Mouse (Mus musculus) MEL (cell line): ENCODE results near the gene Trappc10.

Experiments used
- BHLHE40 ChIP-seq: IDR thresholded peaks from 2 replicates; pipeline ENCODE4 v1.6.1; 2012; ENCODE audit warnings: low read depth, mild to moderate bottlenecking, inconsistent platforms, low read length, improper control_type of control experiment, borderline replicate concordance
- CHD1 ChIP-seq: IDR thresholded peaks from 2 replicates; pipeline ENCODE4 v1.6.1; 2012; ENCODE audit warnings: low read depth, mild to moderate bottlenecking, inconsistent platforms, low read length, improper control_type of control experiment
- CTCF ChIP-seq, 3 experiments: IDR thresholded peaks in 2 of 3; conservative IDR thresholded peaks in 1 of 3; 2 replicates each; pipeline ENCODE4 v1.5.1; 2011 to 2012; ENCODE audit warnings: low read length in 3 of 3, low read depth in 2 of 3, mild to moderate bottlenecking in 2 of 3, improper control_type of control experiment in 1 of 3, inconsistent platforms in 1 of 3, mixed read lengths in 1 of 3, moderate library complexity in 1 of 3; ENCODE audit not compliant: control insufficient read depth in 1 of 3, insufficient read depth in 1 of 3, poor library complexity in 1 of 3, severe bottlenecking in 1 of 3
- GABPA ChIP-seq: IDR thresholded peaks from 2 replicates; pipeline ENCODE4 v1.6.1; 2012; ENCODE audit warnings: low read depth, mild to moderate bottlenecking, inconsistent platforms, low read length, improper control_type of control experiment, moderate library complexity
- GATA1 ChIP-seq: IDR thresholded peaks from 2 replicates; pipeline ENCODE4 v1.6.1; 2011; ENCODE audit warnings: low read depth, low read length, improper control_type of control experiment
- JUND ChIP-seq: IDR thresholded peaks from 2 replicates; pipeline ENCODE4 v1.6.1; 2011; ENCODE audit warnings: low read depth, mild to moderate bottlenecking, improper control_type of control experiment, low read length
- MAX ChIP-seq: IDR thresholded peaks from 2 replicates; pipeline ENCODE4 v1.6.1; 2011; ENCODE audit warnings: low read length, improper control_type of control experiment
- MYB ChIP-seq: IDR thresholded peaks from 2 replicates; pipeline ENCODE4 v1.6.1; 2011; ENCODE audit warnings: mild to moderate bottlenecking, low read depth, low read length, improper control_type of control experiment
- MYC ChIP-seq: IDR thresholded peaks from 2 replicates; pipeline ENCODE4 v1.6.1; 2011; ENCODE audit warnings: low read depth, mild to moderate bottlenecking, low read length, improper control_type of control experiment, moderate library complexity
- POLR2A ChIP-seq, 2 experiments: IDR thresholded peaks; 2 replicates each; pipeline ENCODE4 v1.6.1; 2011 to 2012; ENCODE audit warnings: low read length in 2 of 2, mild to moderate bottlenecking in 2 of 2, control low read depth in 1 of 2, improper control_type of control experiment in 1 of 2, low read depth in 1 of 2, moderate library complexity in 1 of 2; ENCODE audit not compliant: control insufficient read depth in 1 of 2, insufficient read depth in 1 of 2, poor library complexity in 1 of 2
- POLR2AphosphoS2 ChIP-seq: IDR thresholded peaks from 2 replicates; pipeline ENCODE4 v1.6.1; 2011; ENCODE audit warnings: low read length, improper control_type of control experiment
- TBP ChIP-seq: IDR thresholded peaks from 2 replicates; pipeline ENCODE4 v1.8.0; 2011; ENCODE audit warnings: low read depth, low read length, improper control_type of control experiment
- UBTF ChIP-seq: IDR thresholded peaks from 2 replicates; pipeline ENCODE4 v1.6.1; 2012; ENCODE audit warnings: low read depth, mild to moderate bottlenecking, inconsistent platforms, low read length, improper control_type of control experiment, moderate library complexity, borderline replicate concordance; ENCODE audit not compliant: insufficient read depth
- ZC3H11A ChIP-seq: IDR thresholded peaks from 2 replicates; pipeline ENCODE4 v1.6.1; 2012; ENCODE audit warnings: low read depth, mild to moderate bottlenecking, inconsistent platforms, low read length, improper control_type of control experiment

DNA sequence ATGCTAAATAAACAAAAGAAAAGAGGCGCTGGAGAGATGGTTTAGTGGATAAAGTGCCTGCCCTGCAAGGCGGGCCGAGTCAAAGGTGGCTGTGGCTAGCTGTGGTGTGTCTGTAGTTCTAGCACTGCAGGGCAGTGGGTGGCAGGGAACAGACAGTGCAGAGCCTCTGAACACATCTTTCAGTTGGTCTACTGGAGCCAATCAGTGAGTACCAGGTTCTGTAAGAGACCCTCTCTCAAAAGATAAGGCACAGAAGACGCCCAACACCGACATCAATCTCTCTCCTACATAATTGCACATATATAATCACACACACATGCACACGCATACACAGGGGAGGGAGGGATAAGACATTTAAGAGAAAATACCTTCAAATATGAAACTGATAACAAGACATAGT lies 6.6 kb downstream of the Trappc10 start:
- no peak for TF ChIP-seq MAX
- no peak for TF ChIP-seq CTCF (IDR thresholded peaks at IDR 0.05 in 2 of 3, conservative IDR thresholded peaks at IDR 0.05 in 1 of 3; ENCODE audit: control insufficient read depth in 1 of 3, insufficient read depth in 1 of 3, low read depth in 2 of 3, low read length in 3 of 3, poor library complexity in 1 of 3, severe bottlenecking in 1 of 3)
- no peak for TF ChIP-seq UBTF
- TF ChIP-seq JUND: no peak
- no peak for TF ChIP-seq MYB
- TF ChIP-seq GABPA: no peak
- no peak for TF ChIP-seq ZC3H11A
- TF ChIP-seq GATA1: no peak
- no peak for TF ChIP-seq POLR2AphosphoS2
- TF ChIP-seq TBP: no peak
- no peak for TF ChIP-seq MYC
- no peak for TF ChIP-seq POLR2A (IDR thresholded peaks at IDR 0.05; ENCODE audit: control insufficient read depth in 1 of 2, insufficient read depth in 1 of 2, low read depth in 1 of 2, low read length in 2 of 2, poor library complexity in 1 of 2)
- TF ChIP-seq CHD1: no peak
- TF ChIP-seq BHLHE40: no peak
